Mouse (Mus musculus) adrenal gland, adult 8-10 months (tissue): Measurements from ENCODE around the gene Klf5. TPM values are rescaled to one million over a fixed set of nuclear protein-coding genes. Genes with fewer than 3 reads are reported as not detected.

Experiments used
- DNase-seq: peaks from one replicate; pipeline ENCODE4 v3.0.0; 2022
- total RNA-seq, 4 experiments: library from RNA; stranded (reverse); gene quantifications; 2 replicates each; pipeline ENCODE4 v1.2.4; 2022

Gene Klf5
- total RNA-seq, 4 experiments from 2014 or later, result 7.5 to 10.4 (median 8.1) TPM

GRCm38 (mm10) chr14:99310358-99310757, 11.9 kb downstream of the Klf5 start:
- DNase-seq, result no peak

GRCm38 (mm10) chr14:99313062-99313461, 14.6 kb downstream of the Klf5 start:
- no peak for DNase-seq

GRCm38 (mm10) chr14:99316275-99316674, 17.8 kb downstream of the Klf5 start:
- DNase-seq, result no peak

GRCm38 (mm10) chr14:99320736-99321135, 22.2 kb downstream of the Klf5 start:
- DNase-seq, result no peak

- DNase-seq, result no peak
Observed at GRCm38 (mm10) chr14:99323376-99323775, 24.9 kb downstream of the Klf5 start.

GRCm38 (mm10) chr14:99324523-99324922, 26.0 kb downstream of the Klf5 start:
- DNase-seq, result no peak

GRCm38 (mm10) chr14:99325597-99326472, 27.3 kb downstream of the Klf5 start:
- no peak for DNase-seq

GRCm38 (mm10) chr14:99336598-99336997, 38.1 kb downstream of the Klf5 start:
- no peak for DNase-seq

GRCm38 (mm10) chr14:99339021-99339420, 40.5 kb downstream of the Klf5 start:
- DNase-seq, result no peak

GRCm38 (mm10) chr14:99339681-99340522, 41.4 kb downstream of the Klf5 start:
- DNase-seq, result no peak

GRCm38 (mm10) chr14:99340703-99341102, 42.2 kb downstream of the Klf5 start:
- no peak for DNase-seq

- no peak for DNase-seq
Observed at GRCm38 (mm10) chr14:99348175-99348764, 49.8 kb downstream of the Klf5 start.

- no peak for DNase-seq
Observed at GRCm38 (mm10) chr14:99349606-99350005, 51.1 kb downstream of the Klf5 start.

GRCm38 (mm10) chr14:99352989-99353388, 54.5 kb downstream of the Klf5 start:
- DNase-seq, result no peak

- DNase-seq, result no peak
Observed at GRCm38 (mm10) chr14:99354046-99354445, 55.6 kb downstream of the Klf5 start.

GRCm38 (mm10) chr14:99354761-99355609, 56.5 kb downstream of the Klf5 start:
- no peak for DNase-seq

- no peak for DNase-seq
Observed at GRCm38 (mm10) chr14:99355610-99355870, 57.0 kb downstream of the Klf5 start.

- DNase-seq, result no peak
Observed at GRCm38 (mm10) chr14:99362956-99363355, 64.5 kb downstream of the Klf5 start.

GRCm38 (mm10) chr14:99364007-99364784, 65.7 kb downstream of the Klf5 start:
- no peak for DNase-seq
